Mouse (Mus musculus) testis, adult 2 months (tissue): Measurements from ENCODE around the gene Apoc4. TPM values are rescaled to one million over a fixed set of nuclear protein-coding genes. Genes with fewer than 3 reads are reported as not detected.

Experiments
- H3K27ac ChIP-seq: fragments of 200-500 bp; 2 replicates; pipeline ENCODE4 v1.5.1; 2012; ENCODE audit warnings: low read depth, low read length; ENCODE audit not compliant: control insufficient read depth, insufficient read depth
- H3K27me3 ChIP-seq: fragments of 200-500 bp; 2 replicates; pipeline ENCODE4 v1.6.1; 2012; ENCODE audit warnings: mild to moderate bottlenecking, low read length, moderate library complexity; ENCODE audit not compliant: control insufficient read depth, insufficient read depth
- H3K36me3 ChIP-seq: fragments of 200-500 bp; 2 replicates; pipeline ENCODE4 v1.6.1; 2012; ENCODE audit warnings: mild to moderate bottlenecking, low read length; ENCODE audit not compliant: control insufficient read depth, insufficient read depth
- H3K4me1 ChIP-seq: fragments of 200-500 bp; 2 replicates; pipeline ENCODE4 v1.6.1; 2012; ENCODE audit warnings: low read length; ENCODE audit not compliant: control insufficient read depth, insufficient read depth
- H3K4me3 ChIP-seq: fragments of 200-500 bp; 2 replicates; pipeline ENCODE4 v1.5.1; 2012; ENCODE audit warnings: low read depth, mild to moderate bottlenecking, low read length, moderate library complexity, mixed read lengths; ENCODE audit not compliant: control insufficient read depth
- CTCF ChIP-seq: fragments of 200-500 bp; IDR thresholded peaks from 2 replicates; pipeline ENCODE4 v1.5.1; 2012; ENCODE audit warnings: low read depth, mild to moderate bottlenecking, inconsistent platforms, low read length, moderate library complexity; ENCODE audit not compliant: control insufficient read depth, insufficient read depth, insufficient replicate concordance
- POLR2A ChIP-seq: fragments of 200-500 bp; IDR thresholded peaks from 2 replicates; pipeline ENCODE4 v1.6.1; 2012; ENCODE audit warnings: low read depth, mild to moderate bottlenecking, inconsistent platforms, low read length, moderate library complexity; ENCODE audit not compliant: control insufficient read depth
- polyA plus RNA-seq: library from polyadenylated mRNA; depleted of rRNA; stranded (reverse); fragments of >200 nt; gene quantifications from 2 replicates; pipeline ENCODE4 v1.2.3, GENCODE M21; 2012

Gene Apoc4
- polyA plus RNA-seq, 1 experiment = not detected

GRCm38 (mm10) chr7:19675824-19676223 lies 5.5 kb downstream of the Apoc4 start:
- no peaks in the 10 kb centered on the region for H3K4me1 ChIP-seq
- no peak overlapping the region for H3K27ac ChIP-seq
- no peak for TF ChIP-seq POLR2A
- TF ChIP-seq CTCF = no peak
- no peaks in the 10 kb centered on the region for H3K27me3 ChIP-seq
- no peak overlapping the region for H3K4me3 ChIP-seq
- H3K36me3 ChIP-seq = no peaks in the 10 kb centered on the region

- Histone ChIP-seq H3K27me3 (no peaks in the 10 kb centered on the region), H3K36me3 (no peaks in the 10 kb centered on the region), H3K4me3 (no peak overlapping the region), H3K27ac (no peak overlapping the region), H3K4me1 (peaks cover 3% of the 10 kb centered on the region)
- TF ChIP-seq POLR2A (no peak), CTCF (no peak)
Observed at GRCm38 (mm10) chr7:19673083-19673699, 8.1 kb downstream of the Apoc4 start.

GRCm38 (mm10) chr7:19671511-19671910 lies 9.8 kb downstream of the Apoc4 start:
- Histone ChIP-seq H3K4me1 (peaks cover 3% of the 10 kb centered on the region), H3K4me3 (no peak overlapping the region), H3K27ac (no peak overlapping the region), H3K36me3 (no peaks in the 10 kb centered on the region), H3K27me3 (no peaks in the 10 kb centered on the region)
- TF ChIP-seq CTCF = no peak
- TF ChIP-seq POLR2A = no peak

- H3K4me3 ChIP-seq = no peak overlapping the region
Observed at GRCm38 (mm10) chr7:19668947-19669721, 12.1 kb downstream of the Apoc4 start.

GRCm38 (mm10) chr7:19667434-19667833 lies 13.8 kb downstream of the Apoc4 start:
- Histone ChIP-seq H3K27ac (no peak overlapping the region), H3K4me1 (peaks cover 12% of the 10 kb centered on the region), H3K36me3 (no peaks in the 10 kb centered on the region), H3K4me3 (no peak overlapping the region), H3K27me3 (no peaks in the 10 kb centered on the region)
- TF ChIP-seq POLR2A (no peak), CTCF (no peak)

More at GRCm38 (mm10) chr7:19668947-19669721, 12.1 kb downstream of the Apoc4 start:
- no peaks in the 10 kb centered on the region for H3K36me3 ChIP-seq
- H3K27ac ChIP-seq = no peak overlapping the region
- H3K27me3 ChIP-seq = no peaks in the 10 kb centered on the region
- H3K4me1 ChIP-seq = peaks cover 7% of the 10 kb centered on the region
- TF ChIP-seq CTCF (peak; percentile 77; the same call in 1 of the 2 replicates), POLR2A (no peak)

GRCm38 (mm10) chr7:19666750-19667149 lies 14.5 kb downstream of the Apoc4 start:
- H3K27me3 ChIP-seq = no peaks in the 10 kb centered on the region
- no peak overlapping the region for H3K4me3 ChIP-seq
- H3K36me3 ChIP-seq = no peaks in the 10 kb centered on the region
- TF ChIP-seq CTCF (no peak), POLR2A (no peak)
- peaks cover 12% of the 10 kb centered on the region for H3K4me1 ChIP-seq
- H3K27ac ChIP-seq = no peak overlapping the region

GRCm38 (mm10) chr7:19664955-19665841 lies 16.1 kb downstream of the Apoc4 start, which contains the start of gene Clptm1:
Gene Clptm1, minus strand, starts transcription at chr7:19665033.
- no peak for TF ChIP-seq CTCF
- TF ChIP-seq POLR2A = peak; percentile 85
- peak within 1 kb of the TSS; percentile 99 for H3K27ac ChIP-seq

More at GRCm38 (mm10) chr7:19664955-19665841, 16.1 kb downstream of the Apoc4 start, which contains the start of gene Clptm1:
- H3K4me3 ChIP-seq = peak within 1 kb of the TSS; percentile 92
- no peaks in the 10 kb centered on the region for H3K27me3 ChIP-seq
- H3K36me3 ChIP-seq = no peaks in the 10 kb centered on the region
- H3K4me1 ChIP-seq = peaks cover 12% of the 10 kb centered on the region
